Mouse (Mus musculus) heart, adult 2 months (tissue): ENCODE data around the gene Sash1.

ENCODE experiments used
- CTCF ChIP-seq: fragments of 200-600 bp; IDR thresholded peaks from 2 replicates; pipeline ENCODE4 v1.8.1; 2022; ENCODE audit warnings: antibody characterized with exemption, mild to moderate bottlenecking, moderate library complexity
- EP300 ChIP-seq: fragments of 200-500 bp; IDR thresholded peaks from 2 replicates; pipeline ENCODE4 v1.6.1; 2011; ENCODE audit warnings: low read depth, low read length, control low read depth; ENCODE audit not compliant: insufficient read depth
- POLR2A ChIP-seq: fragments of 200-500 bp; IDR thresholded peaks from 2 replicates; pipeline ENCODE4 v1.6.1; 2011; ENCODE audit warnings: mild to moderate bottlenecking, low read depth, low read length, control low read depth; ENCODE audit not compliant: insufficient read depth

GRCm38 (mm10) chr10:8767381-8767780, 118.5 kb downstream of the Sash1 start:
- TF ChIP-seq CTCF: no peak
- TF ChIP-seq EP300: no peak
- no peak for TF ChIP-seq POLR2A
